Mouse (Mus musculus) heart, postnatal 36 days (tissue): Measurements from ENCODE around the gene Pgc. TPM values are rescaled to one million over a fixed set of nuclear protein-coding genes. Genes with fewer than 3 reads are reported as not detected.
A peak's percentile ranks its signal among the peaks of the same experiment; 100 is the strongest.

Experiments used
- DNase-seq, 2 experiments: peaks; one replicate each; pipeline ENCODE4 v3.0.0; 2021 to 2022
- intact Hi-C: fragments of 180-260 bp; cut with DNase I; formaldehyde crosslinking; loops from one replicate; pipeline ENCODE4 v1.15.1; 2025
- total RNA-seq, 2 experiments: library from RNA; stranded (reverse); gene quantifications; 2 replicates each; pipeline ENCODE4 v1.2.3; 2021

Pgc gene
- total RNA-seq, 2 experiments from 2014 or later = not detected

GRCm38 (mm10) chr17:47706196-47706595, 20.4 kb upstream of the Pgc start:
- DNase-seq = no peak
- intact Hi-C loops = no loop called here

- intact Hi-C loops = no loop called here
- no peak for DNase-seq
These were observed 18.7 kb upstream of the Pgc start for GRCm38 (mm10) chr17:47707961-47708360.

- intact Hi-C loops = no loop called here
- DNase-seq = no peak
These were observed 17.7 kb upstream of the Pgc start for GRCm38 (mm10) chr17:47708972-47709371.

GRCm38 (mm10) chr17:47710036-47710435, 16.6 kb upstream of the Pgc start:
- DNase-seq = no peak
- intact Hi-C loops = no loop called here

- intact Hi-C loops = no loop called here
- DNase-seq = no peak
These were observed 14.8 kb upstream of the Pgc start for GRCm38 (mm10) chr17:47711883-47712282.

GRCm38 (mm10) chr17:47712889-47713571, 13.6 kb upstream of the Pgc start:
- intact Hi-C loops = no loop called here
- no peak for DNase-seq

- intact Hi-C loops = no loop called here
These were observed 11.6 kb upstream of the Pgc start for GRCm38 (mm10) chr17:47715037-47715436.

GRCm38 (mm10) chr17:47721183-47721582, 5.5 kb upstream of the Pgc start:
- intact Hi-C loops = no loop called here
- no peak for DNase-seq

More at GRCm38 (mm10) chr17:47715037-47715436, 11.6 kb upstream of the Pgc start:
- DNase-seq = no peak

- intact Hi-C loops = no loop called here
- DNase-seq = no peak
These were observed 4.3 kb downstream of the Pgc start for GRCm38 (mm10) chr17:47730633-47731575.

GRCm38 (mm10) chr17:47735553-47736100, 9.0 kb downstream of the Pgc start:
- no peak for DNase-seq
- intact Hi-C loops = no loop called here

- DNase-seq = peak; percentile 99
- intact Hi-C loops = no loop called here
These were observed 10.2 kb downstream of the Pgc start, which contains the start of gene Tfeb for GRCm38 (mm10) chr17:47736856-47737255. Gene Tfeb, plus strand, starts transcription at chr17:47737030.

- intact Hi-C loops = no loop called here
- peak; percentile 89 to 93 for DNase-seq
These were observed 10.8 kb downstream of the Pgc start for GRCm38 (mm10) chr17:47737271-47738065.

- DNase-seq = peak in 1 of 2 experiments; percentile 51
- intact Hi-C loops = no loop called here
These were observed 11.6 kb downstream of the Pgc start for GRCm38 (mm10) chr17:47738066-47738878.

GRCm38 (mm10) chr17:47738879-47739798, 12.5 kb downstream of the Pgc start:
- intact Hi-C loops = no loop called here
- no peak for DNase-seq

GRCm38 (mm10) chr17:47740186-47740585, 13.5 kb downstream of the Pgc start:
- no peak for DNase-seq
- intact Hi-C loops = no loop called here

- DNase-seq = no peak
- intact Hi-C loops = no loop called here
These were observed 16.5 kb downstream of the Pgc start for GRCm38 (mm10) chr17:47742991-47743734.

GRCm38 (mm10) chr17:47744086-47744485, 17.4 kb downstream of the Pgc start:
- DNase-seq = no peak
- intact Hi-C loops = loop anchor here (2.0 kb wide), 1 partner anchor 121 kb away; no protein-coding TSS in a partner anchor
